Mouse (Mus musculus) right cerebral cortex, adult 2 months (tissue): ENCODE data around the gene Ptprm.

ENCODE experiments used
- DNase-seq, 2 experiments: peaks; one replicate each; pipeline ENCODE4 v3.0.0; 2021 to 2022; ENCODE audit warnings: low spot score in 2 of 2

The Ptprm gene

GRCm38 (mm10) chr17:67287501-67287900, 66.8 kb downstream of the Ptprm start:
- DNase-seq: no peak

DNA sequence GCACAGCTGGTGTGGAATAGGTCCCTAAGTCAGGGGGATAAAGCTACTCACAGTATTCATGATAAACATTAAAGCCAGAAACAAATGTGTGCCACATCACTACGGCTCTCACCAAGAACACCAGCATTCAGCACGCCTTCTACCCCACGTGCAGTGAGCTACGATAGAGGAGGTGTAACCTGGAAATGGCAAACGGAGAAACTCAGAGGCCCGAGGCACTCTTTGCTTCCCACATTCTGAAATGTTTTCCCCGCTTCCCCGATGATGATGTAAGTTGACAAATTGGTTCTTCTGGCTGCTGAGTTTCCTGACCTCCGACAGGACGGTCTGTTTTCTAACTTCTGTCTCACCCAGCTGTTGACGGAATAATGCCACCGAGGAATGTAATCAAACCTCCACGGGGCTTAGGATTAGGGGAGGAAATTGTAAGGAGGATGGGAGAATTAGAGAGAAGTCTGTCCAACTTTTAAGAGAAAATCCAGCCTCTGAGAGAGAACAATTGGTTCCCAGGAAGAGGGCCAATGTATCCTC, 72.6 kb downstream of the Ptprm start:
- DNase-seq: no peak

GRCm38 (mm10) chr17:67277124-67277910, 76.9 kb downstream of the Ptprm start:
- DNase-seq: no peak

DNA sequence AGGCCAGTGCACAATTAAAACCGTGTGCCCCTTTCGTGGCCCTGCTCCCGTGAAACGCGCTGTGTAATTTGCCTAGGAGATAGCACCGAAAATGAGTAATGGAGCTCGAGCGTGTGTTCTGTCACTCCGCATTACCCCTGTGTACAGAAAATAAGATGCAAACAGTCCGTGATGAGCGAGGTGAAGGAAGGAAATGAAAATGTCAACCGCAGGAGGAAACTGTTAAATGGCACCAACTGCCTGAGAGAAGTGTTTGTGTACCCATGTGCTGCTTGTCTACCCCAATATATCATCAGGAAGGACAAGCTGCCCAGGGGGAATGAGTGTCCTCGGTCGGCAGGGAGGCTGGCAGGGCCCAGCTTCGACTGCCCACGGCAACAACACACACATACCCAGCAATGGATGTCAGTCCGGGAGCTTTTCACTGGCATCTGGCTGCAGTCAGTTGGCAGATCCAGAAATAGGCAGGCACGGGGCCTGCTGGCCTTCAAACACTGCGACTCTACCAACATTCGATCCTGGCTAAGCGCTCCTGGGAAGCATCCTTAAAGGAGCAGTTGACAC, 79.6 kb downstream of the Ptprm start:
- peak; percentile 30 to 54 for DNase-seq

DNA sequence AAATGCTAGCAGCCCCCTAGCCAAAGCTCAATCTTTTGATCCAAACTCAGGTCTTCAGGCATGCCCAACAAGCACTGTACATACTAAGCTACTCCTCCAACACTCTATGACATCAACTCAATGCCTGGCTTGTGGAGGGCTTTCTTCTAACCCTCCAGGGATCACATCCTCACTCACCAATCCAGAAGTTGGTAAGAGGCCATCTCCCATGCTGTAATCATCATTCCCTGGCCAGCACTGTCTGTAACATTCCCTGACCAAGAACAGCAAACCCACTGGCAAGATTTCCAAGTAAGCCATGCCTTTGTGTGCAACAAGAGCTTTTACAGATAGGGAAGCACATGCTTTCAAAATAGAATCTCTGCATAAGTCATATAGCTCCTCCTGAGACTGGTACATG, 81.3 kb downstream of the Ptprm start:
- no peak for DNase-seq

- DNase-seq: no peak
These were observed 85.7 kb downstream of the Ptprm start for GRCm38 (mm10) chr17:67268475-67269080.

DNA sequence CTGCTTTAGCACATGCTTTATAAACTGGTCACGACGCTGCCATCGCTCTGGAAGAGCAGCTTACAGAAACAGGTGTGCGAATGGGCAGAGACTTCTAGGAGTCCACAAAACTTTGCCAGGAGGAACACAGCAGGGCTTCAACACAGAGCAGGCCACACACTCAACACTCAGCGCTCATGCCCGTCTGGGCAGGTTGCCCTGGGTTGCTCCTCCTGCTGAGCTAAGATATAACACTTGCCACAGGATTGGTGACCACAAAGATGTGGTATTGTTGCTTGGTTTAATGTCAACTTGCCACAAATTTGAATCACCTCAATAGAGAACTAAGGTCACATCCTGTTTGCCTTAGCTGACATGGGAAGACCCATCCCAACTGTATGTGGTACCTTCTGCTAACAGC, 88.0 kb downstream of the Ptprm start:
- no peak for DNase-seq

DNA sequence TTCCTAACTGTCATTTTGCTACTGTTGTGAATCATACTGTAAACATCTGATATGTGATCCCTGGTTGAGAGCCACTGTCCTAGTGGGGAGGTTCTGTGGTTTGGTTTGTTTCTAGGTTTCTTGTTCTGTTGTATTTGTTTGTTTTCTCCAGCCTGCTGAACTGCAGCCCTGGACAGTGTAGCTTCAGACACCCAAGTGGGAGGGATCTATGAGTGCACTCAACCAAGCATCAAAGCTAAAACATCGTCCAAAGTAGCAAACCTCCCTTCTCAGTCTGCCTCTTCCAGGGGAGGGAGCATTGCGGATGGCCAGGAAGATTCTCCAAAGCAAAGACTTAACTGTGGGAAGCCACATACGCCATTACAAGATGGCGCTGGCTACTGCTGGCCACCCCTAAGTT, 88.7 kb downstream of the Ptprm start:
- no peak for DNase-seq

DNA sequence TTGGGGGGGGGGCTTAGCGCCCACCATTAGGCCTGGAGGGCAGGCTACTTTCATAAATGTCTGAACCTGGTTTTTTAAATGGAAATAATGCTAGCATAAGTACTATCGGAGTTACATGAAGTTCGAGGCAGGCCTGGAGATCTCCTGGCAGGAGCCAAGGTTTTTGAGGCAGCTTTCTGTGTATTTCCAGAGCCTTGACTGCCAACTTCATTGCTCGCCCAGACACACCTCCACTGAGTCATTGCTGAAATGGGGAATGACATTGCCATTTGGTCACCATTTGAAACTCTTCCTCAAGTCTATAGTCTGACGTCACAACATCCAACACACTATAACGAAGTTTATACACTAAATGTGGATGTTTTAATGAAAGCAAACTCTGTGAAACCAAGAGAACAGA, 89.5 kb downstream of the Ptprm start:
- no peak for DNase-seq

GRCm38 (mm10) chr17:67263024-67263423, 91.2 kb downstream of the Ptprm start:
- DNase-seq: no peak

GRCm38 (mm10) chr17:67260016-67260415, 94.2 kb downstream of the Ptprm start:
- DNase-seq: no peak

DNA sequence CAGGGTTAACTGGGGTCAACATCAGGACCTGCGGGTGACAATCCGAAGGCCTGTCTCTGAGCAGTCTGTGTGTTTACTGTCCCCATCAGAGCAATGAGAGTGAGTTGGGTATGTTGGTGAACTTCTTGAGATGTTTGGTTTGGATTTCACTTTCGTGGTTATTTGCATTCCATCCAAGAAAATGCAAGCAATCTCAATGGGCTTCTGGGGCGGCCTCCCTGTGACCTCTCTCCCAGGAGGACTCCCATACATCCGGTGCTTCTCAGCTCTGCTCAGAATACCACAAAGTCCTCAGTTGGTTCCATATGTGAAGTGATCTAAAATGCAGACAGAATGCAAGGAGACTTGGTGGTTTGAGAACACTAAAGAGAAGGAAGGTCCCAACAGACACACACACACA, 96.5 kb downstream of the Ptprm start:
- no peak for DNase-seq

DNA sequence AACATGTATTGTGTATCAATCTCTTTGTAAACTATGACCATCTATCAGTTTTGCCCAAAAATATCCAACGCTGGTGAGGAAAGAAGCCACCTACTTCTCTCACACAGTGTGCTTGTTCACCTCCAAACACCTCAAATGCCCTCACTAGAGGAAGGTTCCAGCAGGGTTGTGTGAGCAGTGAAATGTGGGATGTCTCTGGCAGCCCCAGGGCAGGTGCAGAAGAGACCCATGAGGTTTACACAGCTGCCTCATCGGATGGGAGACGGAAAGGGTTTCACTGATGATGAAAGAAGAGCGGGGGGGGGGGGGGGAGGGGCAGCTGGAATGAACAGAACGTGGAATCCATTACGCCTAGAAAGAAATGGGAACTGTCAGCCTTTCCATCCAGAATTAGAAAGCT, 98.1 kb downstream of the Ptprm start:
- DNase-seq: no peak

DNA sequence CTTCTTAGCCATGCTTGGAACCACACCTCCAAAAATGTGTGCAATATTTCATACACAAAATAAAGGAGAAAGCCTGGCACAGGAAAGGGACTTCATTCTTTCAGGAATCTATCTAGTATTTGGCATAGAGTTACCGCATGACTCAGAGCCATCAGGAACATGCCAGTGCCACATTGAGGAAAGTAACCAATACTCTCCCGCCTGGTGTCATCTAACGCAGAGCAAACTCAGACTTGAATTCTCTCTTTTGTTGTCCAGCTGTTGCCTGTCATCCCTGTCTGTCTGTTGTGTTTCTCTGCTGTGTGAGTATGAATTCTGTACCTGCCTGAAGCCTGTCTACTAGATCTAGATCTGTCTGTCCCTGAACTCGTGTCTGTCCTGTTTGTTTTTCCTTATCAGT, 100.8 kb downstream of the Ptprm start:
- DNase-seq: no peak

GRCm38 (mm10) chr17:67252992-67253391, 101.3 kb downstream of the Ptprm start:
- no peak for DNase-seq

GRCm38 (mm10) chr17:67245273-67245875, 108.9 kb downstream of the Ptprm start:
- DNase-seq: no peak

DNA sequence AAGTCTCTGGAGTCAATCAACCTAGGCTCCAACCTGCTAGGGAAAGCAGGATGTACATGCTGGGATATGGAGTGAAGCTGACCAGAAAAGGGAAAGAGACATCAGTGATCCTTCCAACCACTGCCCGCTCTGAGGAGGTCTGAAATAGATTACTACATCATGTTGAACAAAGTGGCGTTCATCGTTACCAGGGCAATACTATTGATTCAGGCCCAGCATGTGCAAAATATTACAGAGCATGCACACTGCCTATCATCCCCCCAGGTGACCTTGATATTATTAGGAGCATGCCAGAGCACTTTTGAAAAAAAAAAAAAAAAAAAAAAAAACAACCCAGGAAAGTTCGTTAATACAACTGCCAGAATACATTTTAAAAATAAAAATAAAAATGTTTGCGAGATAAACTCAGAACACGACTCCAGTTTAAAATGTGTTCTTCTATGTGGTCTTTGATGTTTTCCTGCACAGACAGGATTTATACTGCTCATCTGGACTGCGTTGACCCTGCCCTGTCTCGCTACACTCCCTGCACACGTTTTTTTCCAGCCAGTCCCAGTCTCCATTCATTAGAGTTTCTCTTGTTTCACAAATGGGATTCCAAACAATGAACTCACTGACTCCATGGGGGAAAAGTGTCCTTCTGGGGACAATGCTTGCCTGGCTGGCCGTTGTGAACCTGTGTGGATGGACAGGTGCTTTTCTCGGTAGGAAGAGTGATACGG, 111.3 kb downstream of the Ptprm start:
- DNase-seq: no peak

- DNase-seq: no peak
These were observed 112.1 kb downstream of the Ptprm start for GRCm38 (mm10) chr17:67241951-67242773.

DNA sequence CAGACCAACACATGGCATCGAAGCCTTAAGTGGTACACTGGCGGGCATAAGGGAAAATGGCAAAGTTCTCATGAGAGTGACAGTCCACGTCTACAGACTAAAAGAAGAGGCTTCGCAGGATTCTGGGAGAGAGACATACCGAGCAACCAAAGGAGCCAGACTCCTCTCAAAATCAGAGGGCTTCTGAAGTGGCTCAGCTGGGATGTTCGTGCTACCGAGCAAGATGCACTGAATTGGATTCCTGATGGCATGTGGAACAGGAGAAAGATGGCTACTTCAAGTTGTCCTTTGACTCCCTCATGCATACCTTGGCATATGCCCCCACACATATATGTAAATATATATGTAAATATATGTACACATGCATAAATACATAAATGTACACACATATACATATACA, 115.4 kb downstream of the Ptprm start:
- no peak for DNase-seq

GRCm38 (mm10) chr17:67237407-67237806, 116.8 kb downstream of the Ptprm start:
- DNase-seq: no peak

- no peak for DNase-seq
These were observed 121.2 kb downstream of the Ptprm start for GRCm38 (mm10) chr17:67233063-67233462.
